Mouse (Mus musculus) 416B (cell line): ENCODE data around the gene Sf1.

ENCODE experiments used
- DNase-seq: peaks from one replicate; pipeline ENCODE4 v3.0.0; 2011; ENCODE audit warnings: low read depth

Gene Sf1

GRCm38 (mm10) chr19:6398447-6399284 lies 35.2 kb downstream of the Sf1 start:
- DNase-seq, result peak; percentile 86

GRCm38 (mm10) chr19:6399285-6400095 lies 36.0 kb downstream of the Sf1 start, which contains the start of gene Rasgrp2:
Gene Rasgrp2, plus strand, starts transcription at chr19:6399340.
- peak; percentile 71 for DNase-seq

GRCm38 (mm10) chr19:6400096-6401086 lies 36.9 kb downstream of the Sf1 start:
- peak; percentile 57 for DNase-seq

GRCm38 (mm10) chr19:6401131-6401815 lies 37.8 kb downstream of the Sf1 start:
- peak; percentile 89 for DNase-seq

GRCm38 (mm10) chr19:6401951-6402350 lies 38.5 kb downstream of the Sf1 start:
- DNase-seq, result peak; percentile 42

GRCm38 (mm10) chr19:6403869-6404268 lies 40.4 kb downstream of the Sf1 start:
- DNase-seq, result no peak

- no peak for DNase-seq
Observed at GRCm38 (mm10) chr19:6405433-6405832, 41.9 kb downstream of the Sf1 start.

- no peak for DNase-seq
Observed at GRCm38 (mm10) chr19:6407109-6407508, 43.6 kb downstream of the Sf1 start.

GRCm38 (mm10) chr19:6407816-6408510 lies 44.5 kb downstream of the Sf1 start:
- DNase-seq, result no peak

GRCm38 (mm10) chr19:6408749-6409148 lies 45.3 kb downstream of the Sf1 start:
- no peak for DNase-seq

- DNase-seq, result no peak
Observed at GRCm38 (mm10) chr19:6409176-6409575, 45.7 kb downstream of the Sf1 start.

GRCm38 (mm10) chr19:6409936-6410335 lies 46.4 kb downstream of the Sf1 start:
- no peak for DNase-seq

GRCm38 (mm10) chr19:6412798-6413197 lies 49.3 kb downstream of the Sf1 start:
- no peak for DNase-seq

- no peak for DNase-seq
Observed at GRCm38 (mm10) chr19:6415454-6415853, 52.0 kb downstream of the Sf1 start.

GRCm38 (mm10) chr19:6416124-6416770 lies 52.8 kb downstream of the Sf1 start:
- DNase-seq, result no peak

GRCm38 (mm10) chr19:6416894-6417761 lies 53.6 kb downstream of the Sf1 start:
- no peak for DNase-seq

- DNase-seq, result peak; percentile 46
Observed at GRCm38 (mm10) chr19:6418233-6418879, 54.9 kb downstream of the Sf1 start, which contains the start of gene Nrxn2. Gene Nrxn2, plus strand, starts transcription at chr19:6418731.

GRCm38 (mm10) chr19:6418984-6419692 lies 55.6 kb downstream of the Sf1 start:
- no peak for DNase-seq
